Mouse (Mus musculus): ENCODE results near the gene Ttll10.

Ttll10 gene

DNA sequence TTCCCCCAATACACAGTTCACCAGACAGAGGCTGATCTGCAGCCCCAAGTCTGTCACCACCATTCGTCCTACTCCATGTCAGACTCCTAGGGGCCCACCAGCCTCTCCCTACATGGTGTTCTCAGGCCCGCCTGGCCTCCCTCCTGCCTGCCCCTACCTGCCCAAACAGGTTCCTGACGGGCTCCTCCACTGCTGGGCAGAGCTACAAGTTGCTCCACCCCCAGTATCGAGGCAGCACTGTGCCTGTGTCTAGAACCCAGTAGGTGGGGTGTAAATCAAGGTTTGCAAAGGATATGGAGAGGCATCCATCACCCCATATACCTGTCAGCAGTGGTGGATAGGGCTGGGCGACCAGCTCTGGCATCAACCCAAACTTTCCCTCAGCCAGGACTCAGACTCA lies at the start of gene Ttll10:
Gene Ttll10, minus strand, starts transcription at position 154 of the 400 bp plus-strand sequence.
- DNase-seq (ENCODE audit: low spot score): no peak

DNA sequence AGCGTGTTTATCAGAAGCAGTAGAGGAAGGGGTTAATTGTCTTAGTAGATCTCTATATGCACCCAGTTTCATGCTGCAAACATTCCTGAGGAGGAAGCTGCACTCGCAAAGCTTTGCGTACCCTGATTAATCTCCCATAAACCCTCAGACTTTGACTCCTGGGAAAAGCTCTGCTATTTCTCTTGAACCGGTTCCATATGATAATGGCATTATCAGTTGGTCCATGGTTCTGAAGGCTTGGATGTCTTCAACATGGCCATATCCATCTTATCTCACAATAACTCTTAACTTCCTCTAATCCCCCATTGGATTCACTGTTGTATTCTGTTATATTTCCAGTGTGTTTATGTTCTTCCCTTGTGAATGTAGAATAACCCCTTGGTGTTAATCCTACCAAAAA lies 44.1 kb upstream of the Ttll10 start:
- no peak for DNase-seq (ENCODE audit: low spot score)

DNA sequence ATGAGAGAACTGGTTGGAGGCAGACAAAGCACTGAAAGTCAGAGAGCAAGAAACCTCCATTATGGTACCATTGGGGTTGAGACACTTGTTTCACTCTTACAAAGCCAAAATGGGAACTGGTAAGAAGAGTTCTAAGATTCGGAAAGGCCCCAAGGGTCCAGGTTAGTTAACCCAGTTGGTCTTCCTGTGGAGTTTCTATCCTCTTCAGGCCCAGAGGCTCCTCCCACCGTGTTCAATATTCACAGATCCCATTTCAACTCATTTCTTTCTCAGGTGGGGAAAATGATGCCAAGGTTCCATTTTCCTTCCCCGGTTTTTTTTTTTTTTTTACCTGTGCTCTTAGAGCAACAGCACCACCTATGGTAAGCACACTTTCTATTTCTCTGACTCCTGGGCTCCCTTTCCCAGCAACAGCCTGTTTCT lies 42.3 kb upstream of the Ttll10 start:
- DNase-seq (ENCODE audit: low spot score): no peak

DNA sequence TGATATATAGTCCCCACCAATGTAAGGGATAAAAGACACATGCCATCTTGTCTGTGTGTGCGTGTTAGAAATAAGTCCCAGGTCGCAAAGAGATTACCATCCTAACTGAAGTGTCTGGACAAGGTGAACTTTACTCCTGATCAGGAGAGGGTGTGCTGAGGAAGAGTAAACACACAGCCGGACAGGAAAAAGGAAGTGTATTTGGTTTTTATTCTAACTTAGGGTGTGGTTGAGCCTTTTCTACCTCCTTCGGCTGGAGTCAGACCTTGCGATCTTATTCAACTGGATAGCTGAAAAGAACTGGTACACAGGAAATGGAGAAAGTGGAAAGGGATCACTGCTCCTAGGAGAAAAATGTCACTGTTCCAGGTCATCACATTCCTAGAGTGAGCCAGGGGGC lies 41.3 kb upstream of the Ttll10 start:
- no peak for DNase-seq (ENCODE audit: low spot score)

- no peak for DNase-seq (ENCODE audit: low spot score)
Measured at GRCm38 (mm10) chr4:156099427-156099826, 40.2 kb upstream of the Ttll10 start.

GRCm38 (mm10) chr4:156097770-156098366 lies 38.7 kb upstream of the Ttll10 start:
- no peak for DNase-seq (ENCODE audit: low spot score)

DNA sequence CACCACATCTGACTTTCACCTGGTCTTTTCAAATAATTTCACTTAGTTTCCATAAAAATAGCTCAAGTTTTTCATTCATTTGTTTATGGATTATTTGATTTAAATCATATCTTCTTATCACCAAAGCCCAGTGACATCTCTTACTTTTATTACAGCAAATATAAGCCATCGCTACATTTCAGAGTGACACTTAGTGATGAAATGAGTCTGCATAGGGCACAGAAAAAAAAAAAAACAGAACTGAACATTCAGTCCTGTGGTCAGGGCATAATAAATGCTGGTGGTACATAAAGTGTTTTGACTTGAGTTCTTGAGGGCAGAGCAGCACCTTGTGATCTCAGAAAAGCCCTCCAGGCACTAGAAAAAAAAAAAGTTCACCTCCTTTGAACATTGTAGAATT lies 37.0 kb upstream of the Ttll10 start:
- no peak for DNase-seq (ENCODE audit: low spot score)

- DNase-seq (ENCODE audit: low spot score): no peak
Measured at GRCm38 (mm10) chr4:156093758-156094157, 34.5 kb upstream of the Ttll10 start.

DNA sequence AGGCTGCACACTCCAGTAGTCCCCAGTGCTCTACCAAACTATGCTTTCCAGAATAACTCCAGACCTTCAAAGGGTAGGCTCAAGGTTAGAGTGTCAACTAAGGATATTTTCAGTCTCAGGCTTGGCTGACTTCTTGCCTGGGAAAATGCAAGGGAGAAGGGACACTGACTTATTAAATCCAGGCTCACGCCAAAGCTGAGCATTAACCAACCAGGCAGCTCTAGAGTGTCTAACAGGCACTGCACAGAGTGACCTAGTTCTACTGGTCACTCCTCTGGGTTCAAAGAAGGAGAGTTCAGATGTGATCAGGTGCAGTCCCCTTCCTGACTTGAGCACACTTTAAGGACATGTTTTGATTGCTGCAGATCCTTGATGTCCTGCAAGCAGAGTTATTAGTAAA lies 33.6 kb upstream of the Ttll10 start:
- no peak for DNase-seq (ENCODE audit: low spot score)

DNA sequence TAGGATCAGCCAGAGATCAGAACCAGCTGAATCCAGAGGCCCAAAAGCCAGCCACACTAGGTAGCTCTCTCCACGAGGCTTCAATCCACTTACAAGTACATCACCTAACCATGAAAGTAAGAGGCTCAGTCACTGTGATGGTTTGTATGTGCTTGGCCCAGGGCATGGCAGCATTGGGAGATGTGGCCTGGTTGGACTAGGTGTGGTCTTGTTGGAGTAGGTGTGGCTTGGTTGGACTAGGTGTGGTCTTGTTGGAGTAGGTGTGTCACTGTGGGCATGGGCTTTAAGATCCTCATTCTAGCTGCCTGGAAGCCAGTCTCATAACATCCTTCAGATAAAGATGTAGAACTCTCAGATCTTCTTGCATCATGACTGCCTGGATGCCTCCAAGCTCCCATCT lies 32.0 kb upstream of the Ttll10 start:
- no peak for DNase-seq (ENCODE audit: low spot score)

GRCm38 (mm10) chr4:156087398-156088087 lies 28.3 kb upstream of the Ttll10 start:
- DNase-seq (ENCODE audit: low spot score): no peak

DNA sequence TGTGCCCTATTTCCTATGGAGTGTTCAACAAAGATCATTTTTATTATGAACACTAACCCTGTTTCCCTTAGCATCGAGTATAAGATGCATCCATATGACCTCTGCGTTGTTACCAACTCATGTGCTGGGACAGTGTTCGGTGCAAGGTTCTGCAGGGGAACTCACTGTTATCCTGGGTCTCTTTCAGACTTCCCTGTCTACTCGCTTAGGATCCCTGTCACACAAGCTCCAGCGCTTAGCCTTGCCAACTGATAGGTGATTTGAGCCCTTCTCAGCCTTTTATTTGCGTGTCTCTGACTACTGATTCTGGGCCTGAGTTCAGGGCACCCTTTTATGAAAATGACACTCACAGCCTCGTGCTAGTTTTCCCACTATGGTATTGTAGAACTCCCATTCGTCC lies 26.0 kb upstream of the Ttll10 start:
- DNase-seq (ENCODE audit: low spot score): no peak

DNA sequence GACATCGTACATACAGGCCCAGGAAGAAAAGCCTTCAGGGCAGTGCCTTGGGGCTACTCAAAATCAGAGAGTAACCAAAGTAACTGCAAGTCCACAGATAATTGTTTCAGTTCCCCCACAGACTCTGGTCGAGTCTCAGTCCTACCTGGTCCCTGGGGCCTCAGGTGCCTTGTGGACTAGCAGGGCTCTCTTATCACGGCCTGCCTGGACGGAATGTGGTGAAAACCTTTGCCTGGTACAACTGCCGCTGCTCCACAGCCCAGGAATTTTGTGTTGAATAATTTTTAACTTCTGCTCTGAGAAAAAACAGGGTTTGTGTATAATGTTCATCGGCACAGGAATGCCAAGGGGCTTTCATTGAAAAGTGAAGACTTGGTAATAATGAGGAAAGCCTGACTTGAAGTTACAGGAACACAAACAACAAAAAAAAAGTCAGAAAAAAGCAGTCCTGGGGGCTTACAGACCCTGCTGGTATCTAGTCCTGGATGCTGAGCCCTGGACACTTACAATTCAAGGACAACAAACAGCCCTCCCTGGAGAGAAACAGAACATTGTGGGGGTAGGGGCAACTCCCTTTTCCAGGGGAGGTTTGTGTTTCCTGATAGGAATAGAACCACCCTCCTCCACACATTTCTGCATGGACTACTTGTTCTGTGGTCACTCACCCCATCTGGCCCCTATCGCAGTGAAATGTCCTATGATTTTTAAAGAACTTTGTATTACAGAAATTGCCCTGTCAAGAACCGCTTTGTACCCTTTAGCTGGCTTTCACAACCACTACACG lies 25.1 kb upstream of the Ttll10 start:
- no peak for DNase-seq (ENCODE audit: low spot score)

- DNase-seq (ENCODE audit: low spot score): no peak
Measured at GRCm38 (mm10) chr4:156083348-156083747, 24.1 kb upstream of the Ttll10 start.

DNA sequence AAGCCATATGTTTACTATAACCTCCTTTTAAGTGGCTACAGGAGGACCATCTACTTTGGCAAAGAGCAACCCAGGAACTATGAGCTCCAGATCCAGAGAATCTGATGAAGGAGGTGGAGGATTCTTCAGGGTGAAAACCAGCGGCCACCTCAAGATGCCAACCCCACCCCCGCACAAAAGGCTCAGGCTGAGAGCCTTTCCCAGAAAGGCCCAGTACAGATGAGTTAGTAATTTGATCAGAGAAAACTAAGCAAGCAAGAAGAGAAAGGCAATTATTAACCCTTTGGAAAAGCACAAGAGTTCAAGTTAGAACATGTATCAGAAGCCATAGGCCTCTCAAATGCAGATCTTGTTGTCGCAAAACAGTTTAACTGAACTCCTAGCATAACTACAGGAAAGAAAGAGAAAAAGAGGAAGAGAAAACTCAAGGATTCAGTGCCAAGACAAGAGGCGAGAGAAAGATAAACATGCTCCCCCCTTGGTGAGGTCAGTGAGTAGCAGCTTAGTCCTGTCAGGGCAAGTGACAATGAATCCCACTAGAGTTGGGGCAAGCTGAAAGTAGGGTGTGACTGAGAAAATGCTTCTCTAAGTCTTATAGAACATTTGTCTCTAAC lies 23.5 kb upstream of the Ttll10 start:
- DNase-seq (ENCODE audit: low spot score): no peak

GRCm38 (mm10) chr4:156077499-156078301 lies 18.5 kb upstream of the Ttll10 start:
- DNase-seq (ENCODE audit: low spot score): peak; percentile 12

DNA sequence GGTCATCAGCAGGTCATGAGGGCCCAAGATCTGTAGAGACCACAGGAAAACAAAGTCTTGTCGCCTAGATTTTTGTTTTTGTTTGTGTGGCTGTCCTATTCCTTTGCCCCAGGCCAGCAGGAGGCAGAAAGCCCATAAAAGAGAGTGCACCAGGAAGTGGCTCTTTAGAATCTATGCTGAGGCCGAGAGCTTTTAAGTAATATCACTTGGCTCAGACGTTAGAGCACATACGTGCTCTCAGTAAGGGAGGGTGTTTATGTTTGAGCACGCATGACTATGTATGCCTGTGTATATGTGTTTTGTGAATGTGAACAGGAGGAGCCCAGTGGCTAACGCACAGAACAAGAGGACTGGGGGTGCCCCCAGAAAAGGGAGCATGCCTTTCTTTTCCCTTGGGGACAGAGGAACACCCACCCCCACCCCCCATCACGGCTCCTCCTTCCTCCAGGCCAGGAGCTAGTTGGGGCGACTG lies 17.7 kb upstream of the Ttll10 start:
- DNase-seq (ENCODE audit: low spot score): no peak

- no peak for DNase-seq (ENCODE audit: low spot score)
Measured at GRCm38 (mm10) chr4:156070716-156071115, 11.5 kb upstream of the Ttll10 start.

DNA sequence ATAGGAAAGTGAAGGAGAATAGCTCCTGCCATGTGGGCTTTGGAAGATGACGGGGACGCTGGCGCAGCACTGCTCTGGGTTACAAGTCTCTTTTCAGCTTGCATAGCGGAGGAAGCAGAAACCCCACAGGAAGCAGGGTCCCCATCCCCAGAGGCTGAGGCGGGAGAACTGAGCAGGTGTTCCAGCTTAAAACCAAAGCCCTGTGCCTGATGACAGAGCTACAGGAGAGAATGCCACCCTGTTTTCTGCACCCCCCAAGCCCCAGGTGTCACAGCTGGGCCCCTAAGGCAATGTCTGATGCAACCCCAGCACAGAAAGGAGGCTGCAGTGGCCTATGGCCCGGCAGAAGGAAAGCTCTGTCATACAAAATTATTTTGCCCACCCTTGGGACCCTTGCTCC lies 11.1 kb upstream of the Ttll10 start:
- DNase-seq (ENCODE audit: low spot score): no peak

DNA sequence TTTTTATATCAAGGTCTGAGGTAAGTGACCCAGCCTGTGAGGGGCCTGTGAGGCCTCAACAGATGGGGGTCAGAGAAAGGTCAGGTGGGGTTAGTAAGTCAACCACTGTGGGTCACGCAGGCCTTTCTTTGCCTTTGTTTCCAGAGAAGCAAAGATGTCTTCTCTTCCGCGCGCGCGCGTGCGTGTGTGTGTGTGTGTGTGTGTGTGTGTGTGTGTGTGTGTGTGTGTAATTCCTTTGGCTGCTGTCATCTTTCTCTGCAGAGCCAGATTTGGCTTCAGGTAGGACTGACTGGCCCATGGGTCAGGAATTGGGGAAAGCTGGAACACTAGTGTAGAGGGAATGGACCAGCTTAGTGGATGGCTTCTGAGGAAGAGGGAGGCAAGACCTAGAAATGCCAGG lies 10.5 kb upstream of the Ttll10 start:
- DNase-seq (ENCODE audit: low spot score): no peak

- DNase-seq (ENCODE audit: low spot score): no peak
Measured at GRCm38 (mm10) chr4:156067256-156067949, 8.2 kb upstream of the Ttll10 start.
